ENCODE assay signal across 8 mouse cellular contexts in genomic region chr19:16358905-16359304, GRCm38 (mm10).
DNase-seq lines count a peak whose midpoint lies in the region; ATAC-seq and TF ChIP-seq lines count a peak whose summit lies in the region.

No protein-coding gene starts in this region.

- H3K36me3 ChIP-seq in intestine, postnatal 0 days (ENCODE audit: control insufficient read depth, insufficient read depth): peaks cover 12% of the 10 kb centered on the region; the same call in 1 of the 2 replicates

- no peaks in the 10 kb centered on the region for H3K27me3 ChIP-seq in intestine, postnatal 0 days (replicated peaks; ENCODE audit: control insufficient read depth, insufficient read depth, low read length)

- 59% methylated on average over 5 of the region's 5 CpGs for WGBS in intestine, postnatal 0 days

- H3K4me2 ChIP-seq in intestine, postnatal 0 days (replicated peaks; ENCODE audit: low read depth): no peak overlapping the region

- peak; percentile 26 for DNase-seq in gastrocnemius, postnatal 10 days
- DNase-seq in gastrocnemius, postnatal 25 days: no peak
- DNase-seq in right cerebral cortex, adult 2 months (ENCODE audit: low spot score in 2 of 2): peak; percentile 46
- no peak for DNase-seq in right cerebral cortex, postnatal 36 days (ENCODE audit: low spot score in 2 of 2)
- DNase-seq in adrenal gland, postnatal 14 days: peak; percentile 74
- DNase-seq in ovary, postnatal 36 days (ENCODE audit: low spot score): peak; percentile 36
- DNase-seq in urinary bladder, adult 18-20 months (ENCODE audit: low spot score in 2 of 2): no peak

- no peaks in the 10 kb centered on the region for H3K4me1 ChIP-seq in intestine, postnatal 0 days (replicated peaks; ENCODE audit: control insufficient read depth, insufficient read depth, low read length)

- H3K9ac ChIP-seq in intestine, postnatal 0 days (ENCODE audit: low read depth, low read length): no peak overlapping the region

- no peak for ATAC-seq in intestine, postnatal 0 days

- no peaks in the 10 kb centered on the region for H3K9me3 ChIP-seq in intestine, postnatal 0 days (ENCODE audit: control insufficient read depth)

- no peak overlapping the region for H3K4me3 ChIP-seq in intestine, postnatal 0 days (ENCODE audit: low read depth, low read length)

- peak; percentile 82 for TF ChIP-seq CTCF in intestine, postnatal 0 days (IDR thresholded peaks at IDR 0.05; ENCODE audit: low read depth)

- H3K27ac ChIP-seq in intestine, postnatal 0 days (ENCODE audit: low read depth, low read length): no peak overlapping the region

Comparison
In these comparisons a context has a peak if more than half of its experiments do, and no peak if none do; other contexts are left out.
1. DNase-seq: peak in gastrocnemius, postnatal 10 days (single experiment), right cerebral cortex, adult 2 months (2 of 2), adrenal gland, postnatal 14 days (single experiment) and ovary, postnatal 36 days (single experiment); none in gastrocnemius, postnatal 25 days (single experiment), right cerebral cortex, postnatal 36 days (0 of 2) and urinary bladder, adult 18-20 months (0 of 2).